Mouse (Mus musculus) gastrocnemius, postnatal 10 days (tissue): ENCODE data around the gene Stag1. TPM values are rescaled to one million over a fixed set of nuclear protein-coding genes. Genes with fewer than 3 reads are reported as not detected.
"Not testable (repeated sequence)": the region's sequence is repeated elsewhere in the genome, so short reads cannot be mapped to it uniquely, and the experiment has no call there.

ENCODE experiments used
- DNase-seq: peaks from one replicate; pipeline ENCODE4 v3.0.0; 2021; ENCODE audit warnings: mixed read lengths
- total RNA-seq, 2 experiments: library from RNA; stranded (reverse); gene quantifications; 2 replicates each; pipeline ENCODE4 v1.2.3; 2021

The Stag1 gene
- total RNA-seq, 2 experiments from 2014 or later = 33.5 to 43.0 TPM

DNA sequence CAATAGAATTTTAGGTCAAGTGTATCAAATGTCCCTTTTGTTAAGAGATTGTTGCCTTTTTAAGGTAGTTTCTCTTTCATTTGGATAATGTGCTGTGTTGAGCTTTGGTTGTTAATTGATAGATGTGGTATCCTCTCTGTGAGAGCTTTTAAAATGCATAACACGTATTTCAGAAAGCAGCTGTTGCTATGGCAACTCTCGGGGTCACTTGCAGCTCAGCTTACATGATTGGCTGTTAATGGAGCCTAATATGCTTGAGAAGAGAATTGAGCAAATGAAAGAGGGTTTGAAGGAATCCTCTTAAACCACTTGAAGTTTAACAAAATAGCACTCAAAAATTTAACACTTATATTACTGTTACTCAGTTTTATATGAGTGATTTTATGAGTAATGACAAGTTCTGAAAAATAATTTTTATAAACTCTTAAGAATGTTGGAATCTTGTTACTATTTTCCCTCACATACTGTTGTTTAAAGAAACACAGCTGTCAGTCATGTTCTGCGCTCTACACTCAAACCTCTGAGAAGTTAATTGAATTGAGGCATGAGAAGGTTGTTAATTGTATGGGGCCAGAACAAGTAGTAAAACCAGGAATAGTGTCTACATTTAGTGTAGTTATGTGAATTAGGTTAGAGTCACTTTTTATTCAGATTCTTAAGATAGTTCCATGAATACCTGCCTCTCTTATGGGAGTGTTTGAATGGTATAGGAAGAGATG lies 88.3 kb downstream of the Stag1 start:
- no peak for DNase-seq

- no peak for DNase-seq
These were observed 92.2 kb downstream of the Stag1 start for GRCm38 (mm10) chr9:100689765-100690316.

DNA sequence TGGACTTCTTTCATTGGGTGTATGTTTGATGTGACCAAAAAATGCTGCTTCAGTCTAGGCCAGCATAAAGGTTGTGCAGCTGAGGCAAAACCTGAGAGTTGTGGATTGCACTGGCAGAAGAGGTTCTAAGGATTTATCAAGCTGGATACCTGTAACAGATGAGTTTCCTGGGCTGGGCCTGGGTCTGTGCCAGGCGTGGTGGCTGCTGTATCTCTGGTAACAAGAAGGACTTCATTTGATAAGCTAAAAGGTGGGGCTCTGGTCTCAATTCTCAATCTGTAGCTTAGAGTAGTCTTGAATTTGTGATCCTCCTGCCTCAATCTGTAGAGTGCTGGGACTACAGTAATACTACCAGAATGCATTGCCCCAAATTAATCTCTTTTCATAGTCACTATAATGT lies 94.6 kb downstream of the Stag1 start:
- DNase-seq = no peak

DNA sequence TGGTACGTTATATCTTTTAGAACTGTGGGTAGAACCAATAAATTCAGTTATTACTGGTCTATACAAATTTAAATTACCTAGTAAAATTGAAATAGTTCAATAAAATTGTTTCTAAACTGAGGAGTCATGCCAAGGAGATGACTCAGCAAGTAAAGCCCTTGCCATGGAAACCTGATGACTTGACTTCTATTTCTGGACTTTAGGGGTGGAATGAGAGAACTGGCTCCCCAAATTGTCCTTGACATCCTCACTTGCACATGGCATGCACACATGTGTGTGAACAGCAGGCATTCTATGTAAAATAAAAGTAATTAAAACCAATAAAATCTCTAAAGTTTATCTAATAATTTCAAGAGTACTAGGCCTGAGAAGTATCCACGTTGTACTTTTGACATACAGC lies 98.9 kb downstream of the Stag1 start:
- no peak for DNase-seq

DNA sequence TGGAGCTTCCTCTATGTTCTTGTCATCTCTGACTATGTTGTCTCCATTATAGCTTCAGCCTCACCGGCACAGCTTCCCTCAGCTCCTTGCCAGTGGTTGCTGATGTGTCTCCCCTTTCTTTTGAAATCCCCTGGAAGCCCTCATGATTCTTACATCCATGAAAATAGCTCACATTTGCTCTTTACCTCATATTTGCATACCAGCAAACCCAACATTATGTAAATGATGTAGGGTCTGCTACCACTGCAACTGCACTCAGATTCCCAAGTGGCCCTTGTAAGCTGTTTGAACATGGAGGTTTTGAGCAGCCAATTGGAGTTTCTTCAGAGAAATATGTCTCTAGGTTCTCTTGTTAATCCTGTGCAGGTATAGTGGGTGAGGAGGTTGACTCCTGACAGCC lies 110.0 kb downstream of the Stag1 start:
- no peak for DNase-seq

GRCm38 (mm10) chr9:100711665-100712064 lies 114.1 kb downstream of the Stag1 start:
- DNase-seq = no peak

DNA sequence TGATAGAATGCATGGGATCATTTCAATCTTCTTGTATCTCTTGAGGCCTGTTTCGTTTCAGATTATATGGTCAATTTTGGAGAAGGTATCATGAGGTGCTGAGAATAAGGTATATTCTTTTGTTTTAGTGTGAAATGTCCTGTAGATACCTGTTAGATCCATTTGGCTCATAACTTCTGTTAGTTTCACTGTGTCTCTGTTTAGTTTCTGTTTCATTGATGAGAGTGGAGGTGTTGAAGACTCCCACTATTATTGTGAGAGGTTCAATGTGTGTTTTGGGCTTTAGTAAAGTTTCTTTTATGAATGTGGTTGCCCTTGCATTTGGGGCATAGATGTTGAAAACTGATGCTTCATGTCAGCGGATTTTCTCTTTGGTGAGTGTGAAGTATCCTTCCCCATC lies 127.2 kb downstream of the Stag1 start:
- not testable (repeated sequence) for DNase-seq

- no peak for DNase-seq
These were observed 134.2 kb downstream of the Stag1 start for GRCm38 (mm10) chr9:100731839-100732238.

- no peak for DNase-seq
These were observed 136.4 kb downstream of the Stag1 start for GRCm38 (mm10) chr9:100733907-100734440.

DNA sequence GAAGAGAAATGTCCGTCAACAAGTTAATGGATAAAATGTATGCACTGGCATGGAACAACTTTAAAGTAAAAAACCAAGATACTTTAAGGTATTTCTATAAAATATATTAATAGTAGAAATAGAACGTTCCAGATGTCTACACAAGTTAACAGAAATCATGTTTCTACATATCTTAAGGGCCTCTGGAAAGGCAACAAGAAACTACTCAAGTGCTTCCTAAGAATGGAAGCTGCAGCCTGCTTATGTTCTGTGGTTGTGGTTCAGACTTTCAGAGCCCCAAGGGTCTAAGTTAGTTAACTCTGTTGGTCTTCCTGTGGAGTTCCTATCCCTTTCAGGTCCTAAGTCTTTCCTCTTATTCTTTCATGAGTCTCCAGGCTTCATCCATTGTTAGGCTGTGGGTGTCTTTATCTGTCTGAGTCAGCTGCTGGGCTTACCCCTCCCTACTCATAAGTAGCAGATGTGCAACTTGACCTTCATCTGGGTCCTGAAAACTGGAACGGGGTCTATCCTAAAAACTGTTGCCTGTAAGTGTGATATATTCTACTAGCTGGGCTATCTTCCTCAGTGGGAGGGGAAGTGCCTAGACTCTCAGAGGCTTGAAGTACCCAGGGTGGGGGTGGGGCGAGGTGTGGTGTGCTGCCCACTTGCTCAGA lies 138.5 kb downstream of the Stag1 start:
- no peak for DNase-seq

- DNase-seq = no peak
These were observed 139.0 kb downstream of the Stag1 start for GRCm38 (mm10) chr9:100736646-100737031.

GRCm38 (mm10) chr9:100777238-100777637 lies 179.6 kb downstream of the Stag1 start:
- not testable (repeated sequence) for DNase-seq

DNA sequence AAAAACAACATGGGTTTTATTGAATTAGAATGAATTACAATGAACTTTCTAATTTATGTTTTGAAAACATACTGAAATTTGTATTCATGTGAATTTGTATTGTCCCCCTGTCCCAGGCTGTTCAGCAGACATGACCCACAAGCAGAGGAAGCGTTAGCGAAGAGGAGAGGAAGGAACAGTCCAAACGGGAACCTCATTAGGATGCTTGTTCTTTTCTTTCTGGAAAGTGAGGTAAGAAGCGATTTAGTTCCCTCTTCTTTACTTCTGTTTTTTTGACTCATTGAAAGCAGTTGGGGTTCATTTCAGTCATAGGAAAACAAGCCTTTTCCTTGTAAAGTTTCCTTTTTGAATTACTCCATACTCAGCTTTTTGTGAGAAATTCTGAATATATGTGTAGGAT lies 268.4 kb downstream of the Stag1 start:
- DNase-seq = no peak

GRCm38 (mm10) chr9:100869635-100870034 lies 272.0 kb downstream of the Stag1 start:
- no peak for DNase-seq

DNA sequence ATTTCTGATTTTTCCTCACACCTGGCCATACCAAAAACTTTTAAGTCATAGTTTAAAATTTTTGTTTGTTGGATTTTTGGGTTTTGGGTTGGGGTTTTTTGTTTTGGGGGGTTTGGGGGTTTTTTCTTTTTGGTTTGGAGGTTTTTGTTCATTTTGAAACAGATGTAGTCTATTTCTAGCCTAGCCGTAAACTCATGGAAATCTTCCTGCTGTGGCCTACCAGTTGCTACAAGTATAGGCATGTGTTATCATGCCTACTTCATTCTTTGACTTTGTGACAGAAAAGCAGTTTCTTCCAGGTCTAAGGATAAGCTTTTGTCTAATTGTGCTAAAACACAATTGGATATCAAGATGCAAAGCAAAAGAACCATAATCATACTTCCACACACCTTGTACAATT lies 298.5 kb downstream of the Stag1 start:
- no peak for DNase-seq

DNA sequence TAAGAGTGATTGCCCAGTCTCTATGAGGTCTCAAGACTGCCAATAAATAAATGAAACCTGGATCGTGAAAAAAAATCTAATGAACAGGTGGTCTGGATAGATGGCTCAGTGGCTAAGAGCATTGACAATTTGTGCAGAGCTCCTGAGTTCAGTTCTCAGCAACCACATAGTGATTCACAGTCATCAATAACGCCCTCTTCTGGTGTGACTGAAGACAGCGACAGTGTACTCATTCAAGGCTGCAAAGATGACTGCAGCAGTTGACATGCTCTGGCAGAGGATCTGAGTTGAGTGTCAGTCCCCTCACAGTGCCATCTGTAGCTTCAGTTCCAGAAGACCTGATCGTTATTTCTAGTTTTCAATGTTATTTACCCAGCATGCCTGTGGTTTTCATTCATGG lies 300.4 kb downstream of the Stag1 start:
- no peak for DNase-seq

DNA sequence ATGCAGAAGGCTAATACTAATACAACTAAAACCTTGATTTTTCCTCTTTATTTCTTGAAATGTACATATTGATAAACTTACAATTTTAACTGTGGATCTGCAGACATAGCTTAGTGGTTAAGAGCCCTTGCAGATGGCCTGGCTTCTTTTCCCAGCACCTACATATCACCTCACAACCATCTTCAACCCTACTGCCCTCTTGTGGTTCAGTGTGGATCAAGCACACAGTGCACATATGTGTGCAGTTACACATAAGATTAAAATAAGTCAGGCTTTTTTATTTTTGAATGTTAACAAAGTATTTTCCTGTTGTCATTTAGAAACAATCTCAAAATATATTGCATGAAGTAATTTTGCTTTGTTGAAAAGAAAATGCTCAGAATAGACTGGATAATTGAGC lies 312.8 kb downstream of the Stag1 start:
- no peak for DNase-seq

GRCm38 (mm10) chr9:100917111-100917510 lies 319.5 kb downstream of the Stag1 start:
- DNase-seq = peak; percentile 29

- no peak for DNase-seq
These were observed 329.0 kb downstream of the Stag1 start for GRCm38 (mm10) chr9:100926629-100927028.

DNA sequence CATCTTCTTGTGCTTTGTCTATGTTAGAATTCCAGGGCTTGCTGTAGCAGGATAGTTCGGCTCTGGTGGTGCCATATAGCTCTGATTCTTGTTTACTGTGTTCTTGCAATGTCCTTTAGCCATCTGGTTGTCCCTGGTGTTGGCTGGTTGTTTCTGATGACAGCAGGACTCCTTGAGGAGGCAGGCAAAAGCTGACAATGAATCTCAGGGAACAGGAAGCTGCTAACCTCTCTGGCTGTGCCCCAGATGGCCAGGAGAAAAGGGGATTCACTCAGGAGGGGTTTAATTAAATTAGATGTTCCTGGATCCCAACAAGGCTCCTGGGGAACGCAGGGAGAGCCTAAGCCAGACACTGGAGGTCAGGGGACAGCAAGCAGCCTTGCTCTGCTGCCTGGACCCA lies 344.4 kb downstream of the Stag1 start:
- DNase-seq = no peak

GRCm38 (mm10) chr9:100944677-100945365 lies 347.2 kb downstream of the Stag1 start:
- no peak for DNase-seq

GRCm38 (mm10) chr9:100951481-100951880 lies 353.9 kb downstream of the Stag1 start:
- peak; percentile 21 for DNase-seq

- DNase-seq = no peak
These were observed 365.4 kb downstream of the Stag1 start for GRCm38 (mm10) chr9:100962903-100963427.
